Mouse (Mus musculus): ENCODE data around the gene Unc93a2.
"Not testable (repeated sequence)": the region's sequence is repeated elsewhere in the genome, so short reads cannot be mapped to it uniquely, and the experiment has no call there.

- not testable (repeated sequence) for TF ChIP-seq CTCF (IDR thresholded peaks at IDR 0.05; ENCODE audit: extremely low read depth, insufficient read length, insufficient replicate concordance, low read depth, low read length); POLR2A (IDR thresholded peaks at IDR 0.05; ENCODE audit: low read depth, low read length)
Measured at GRCm38 (mm10) chr17:7371879-7372278, 13.4 kb downstream of the Unc93a2 start, which contains the start of gene Gm49630.
